Mouse (Mus musculus) heart, adult 2 months (tissue): ENCODE results near the gene Gm4131. TPM values are rescaled to one million over a fixed set of nuclear protein-coding genes. Genes with fewer than 3 reads are reported as not detected.

Experiments
- DNase-seq, 2 experiments: peaks; one replicate each; pipeline ENCODE4 v3.0.0; 2021
- H3K27ac ChIP-seq: fragments of 200-600 bp; 2 replicates; pipeline ENCODE4 v1.8.1; 2022
- H3K27me3 ChIP-seq: fragments of 200-500 bp; 2 replicates; pipeline ENCODE4 v1.6.1; 2012; ENCODE audit warnings: mild to moderate bottlenecking, low read length, inconsistent platforms, mixed read lengths; ENCODE audit not compliant: control insufficient read depth, insufficient read depth
- H3K36me3 ChIP-seq: fragments of 200-500 bp; 2 replicates; pipeline ENCODE4 v1.6.1; 2012; ENCODE audit warnings: low read length, inconsistent platforms; ENCODE audit not compliant: control insufficient read depth, insufficient read depth
- H3K4me1 ChIP-seq: fragments of 200-500 bp; 2 replicates; pipeline ENCODE4 v1.6.1; 2011; ENCODE audit warnings: low read length; ENCODE audit not compliant: control insufficient read depth, insufficient read depth
- H3K4me3 ChIP-seq: fragments of 200-600 bp; 2 replicates; pipeline ENCODE4 v1.8.1; 2022
- H3K79me2 ChIP-seq: fragments of 200-500 bp; replicated peaks from 2 replicates; pipeline ENCODE4 v1.6.1; 2012; ENCODE audit warnings: mild to moderate bottlenecking, inconsistent platforms, low read length, moderate library complexity, mixed read lengths; ENCODE audit not compliant: control insufficient read depth, insufficient read depth
- H3K9ac ChIP-seq: fragments of 200-500 bp; 2 replicates; pipeline ENCODE4 v1.6.1; 2012; ENCODE audit warnings: low read depth, mild to moderate bottlenecking, control low read depth, inconsistent platforms, low read length, mixed read lengths
- CTCF ChIP-seq: fragments of 200-600 bp; IDR thresholded peaks from 2 replicates; pipeline ENCODE4 v1.8.1; 2022; ENCODE audit warnings: antibody characterized with exemption, mild to moderate bottlenecking, moderate library complexity
- EP300 ChIP-seq: fragments of 200-500 bp; IDR thresholded peaks from 2 replicates; pipeline ENCODE4 v1.6.1; 2011; ENCODE audit warnings: low read depth, low read length, control low read depth; ENCODE audit not compliant: insufficient read depth
- POLR2A ChIP-seq: fragments of 200-500 bp; IDR thresholded peaks from 2 replicates; pipeline ENCODE4 v1.6.1; 2011; ENCODE audit warnings: mild to moderate bottlenecking, low read depth, low read length, control low read depth; ENCODE audit not compliant: insufficient read depth
- WGBS: fragments of 180-500 bp; shearing (Covaris S2); methylation state at CpG from one replicate; pipeline ENCODE4 v1.1.7; 2018; 5-methylcytosine and 5-hydroxymethylcytosine counted together
- intact Hi-C: fragments of 180-260 bp; cut with DNase I; formaldehyde crosslinking; loops from one replicate; pipeline ENCODE4 v1.15.1; 2025
- polyA plus RNA-seq: library from polyadenylated mRNA; depleted of rRNA; stranded (reverse); fragments of >200 nt; gene quantifications from 2 replicates; pipeline ENCODE4 v1.2.3, GENCODE M21; 2012
- total RNA-seq, 2 experiments: library from RNA; stranded (reverse); gene quantifications; 2 replicates each; pipeline ENCODE4 v1.2.3; 2021

The Gm4131 gene
- total and polyA plus RNA-seq, 3 experiments: not detected

DNA sequence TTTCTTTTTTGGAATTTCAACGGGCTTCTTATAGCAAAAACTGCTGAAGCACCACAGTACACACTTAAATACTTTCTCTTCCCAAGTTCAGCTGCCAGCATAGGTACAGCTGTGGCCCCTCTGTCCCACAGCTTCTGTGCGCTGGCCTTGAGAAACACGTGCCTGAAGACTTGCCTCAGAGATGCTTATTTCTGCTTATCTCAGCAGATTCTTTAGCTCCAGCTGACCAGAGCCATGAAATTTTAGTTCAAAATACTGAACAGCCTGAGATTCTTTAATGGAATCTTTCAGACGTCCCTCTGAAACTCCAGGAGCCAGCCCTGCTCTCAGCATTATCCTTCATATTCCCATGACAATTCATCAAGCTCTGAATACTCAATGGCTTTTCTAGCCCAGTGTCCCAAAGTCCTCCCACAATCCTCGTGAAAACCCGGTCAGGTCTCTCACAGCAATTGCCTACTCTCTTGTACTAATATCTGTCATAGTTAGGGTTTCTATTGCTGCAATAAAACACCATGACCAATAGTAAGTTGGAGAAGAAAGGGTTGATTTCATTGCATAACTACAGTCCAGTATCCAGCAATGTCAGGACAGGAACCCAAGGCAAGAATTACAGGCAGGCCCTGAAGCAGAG lies 98.5 kb downstream of the Gm4131 start:
- intact Hi-C loops: no loop called here
- H3K36me3 ChIP-seq: no peaks in the 10 kb centered on the region
- no peaks in the 10 kb centered on the region for H3K27me3 ChIP-seq
- TF ChIP-seq POLR2A: no peak
- TF ChIP-seq CTCF: no peak
- TF ChIP-seq EP300: no peak
- H3K9ac ChIP-seq: no peak overlapping the region
- no peak for DNase-seq
- 62% methylated on average over 6 of the region's 6 CpGs for WGBS
- H3K4me3 ChIP-seq: no peak overlapping the region
- no peaks in the 10 kb centered on the region for H3K4me1 ChIP-seq
- H3K79me2 ChIP-seq: no peaks in the 10 kb centered on the region
- H3K27ac ChIP-seq: no peak overlapping the region

GRCm38 (mm10) chr14:62464966-62465365 lies 101.8 kb downstream of the Gm4131 start:
- Histone ChIP-seq H3K4me3 (no peak overlapping the region), H3K79me2 (no peaks in the 10 kb centered on the region), H3K27ac (no peak overlapping the region), H3K27me3 (no peaks in the 10 kb centered on the region), H3K9ac (no peak overlapping the region), H3K36me3 (no peaks in the 10 kb centered on the region), H3K4me1 (no peaks in the 10 kb centered on the region)
- 25% methylated on average over 9 of the region's 9 CpGs for WGBS
- peak in 1 of 2 experiments; percentile 19 for DNase-seq
- intact Hi-C loops: no loop called here
- TF ChIP-seq CTCF (no peak), POLR2A (no peak), EP300 (no peak)

- WGBS: 56% methylated on average over 11 of the region's 11 CpGs
- Histone ChIP-seq H3K27ac (no peak overlapping the region), H3K4me1 (no peaks in the 10 kb centered on the region), H3K79me2 (no peaks in the 10 kb centered on the region), H3K27me3 (no peaks in the 10 kb centered on the region), H3K36me3 (no peaks in the 10 kb centered on the region), H3K4me3 (no peak overlapping the region), H3K9ac (no peak overlapping the region)
- no peak for TF ChIP-seq EP300
- TF ChIP-seq CTCF: peak; percentile 14; the same call in 1 of the 2 replicates
- intact Hi-C loops: loop anchor here (5.0 to 10.0 kb wide), 3 partner anchors 282 to 805 kb away; no protein-coding TSS in a partner anchor
- no peak for DNase-seq
Measured at GRCm38 (mm10) chr14:62459541-62459940, 107.2 kb downstream of the Gm4131 start.

DNA sequence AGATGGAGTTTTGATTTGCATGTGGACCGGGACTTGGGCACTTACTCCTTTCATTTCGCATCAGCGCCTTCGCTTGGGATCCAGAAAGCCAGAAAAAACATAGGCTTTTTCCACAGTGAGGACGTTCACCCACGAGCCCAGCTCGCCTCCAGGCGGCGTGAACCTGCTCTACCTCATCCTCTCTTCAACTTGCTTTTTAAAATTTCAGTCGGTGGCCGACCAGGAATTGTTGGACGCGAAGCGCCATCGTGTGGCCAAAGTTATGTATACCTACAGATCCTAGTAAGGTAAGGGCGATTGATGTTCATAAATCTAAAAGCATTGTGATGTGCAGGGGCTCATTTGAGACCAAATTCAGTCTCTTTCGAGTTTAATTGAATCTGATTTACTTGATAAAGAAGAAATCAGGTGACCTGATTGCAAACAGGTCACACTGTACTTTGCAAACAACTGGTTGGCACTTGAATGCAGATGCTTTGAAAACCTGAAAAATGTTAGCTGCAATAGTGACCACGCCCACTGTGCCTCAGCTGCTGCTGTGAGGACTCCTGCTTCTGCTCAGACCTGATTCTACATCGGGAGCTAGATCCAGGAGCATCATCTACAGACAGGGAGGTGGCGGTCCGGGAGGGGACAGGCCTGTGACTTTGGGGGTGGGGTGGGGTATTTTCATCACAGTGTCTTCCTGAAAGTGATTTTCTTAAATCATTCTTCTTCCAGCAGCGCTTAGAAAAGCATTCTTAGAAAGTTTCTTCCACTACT lies 109.1 kb downstream of the Gm4131 start:
- DNase-seq: peak; percentile 80 to 86
- H3K27ac ChIP-seq: no peak overlapping the region
- no peaks in the 10 kb centered on the region for H3K36me3 ChIP-seq
- no peaks in the 10 kb centered on the region for H3K79me2 ChIP-seq
- peak; percentile 75; the same call in 1 of the 2 replicates for TF ChIP-seq EP300
- peak; percentile 88 for TF ChIP-seq CTCF
- TF ChIP-seq POLR2A: no peak
- H3K9ac ChIP-seq: no peak overlapping the region
- no peaks in the 10 kb centered on the region for H3K4me1 ChIP-seq
- WGBS: 17% methylated on average over 22 of the region's 22 CpGs
- peak overlapping the region; percentile 21 for H3K4me3 ChIP-seq
- no peaks in the 10 kb centered on the region for H3K27me3 ChIP-seq
- intact Hi-C loops: loop anchor here (1.0 to 10.0 kb wide), 6 partner anchors 125 to 886 kb away; no protein-coding TSS in a partner anchor

DNA sequence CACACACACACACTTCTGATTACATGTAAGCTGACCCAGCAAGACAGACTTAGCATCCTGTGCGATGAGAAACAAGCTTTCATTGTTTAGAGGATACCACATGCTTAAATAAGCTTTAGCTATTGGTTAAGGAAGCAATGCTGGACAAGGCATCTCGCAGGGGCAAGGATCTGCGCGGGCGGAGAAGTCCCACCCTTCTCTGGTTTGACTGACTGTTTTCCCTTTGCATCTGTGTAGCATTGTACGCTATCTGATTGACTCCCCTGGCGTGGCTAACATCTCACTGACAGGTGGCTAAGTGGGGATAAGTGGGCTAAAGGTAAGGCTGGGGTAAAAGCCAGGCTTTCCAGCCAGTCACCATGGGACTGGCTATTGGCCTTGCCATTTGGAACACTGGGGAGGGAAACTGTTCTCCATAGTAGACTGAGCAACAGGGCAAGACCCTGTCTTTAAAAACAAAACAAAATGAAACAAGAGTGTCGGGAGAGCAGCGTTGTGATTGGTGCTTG lies 110.4 kb downstream of the Gm4131 start, which contains the start of gene Gucy1b2:
Gucy1b2 (minus strand) TSS at position 51 of the 509 bp plus-strand sequence.
- WGBS: 64% methylated on average over 9 of the region's 9 CpGs
- H3K79me2 ChIP-seq: no peaks in the 10 kb centered on the region
- intact Hi-C loops: loop anchor here (2.0 to 10.0 kb wide), 4 partner anchors 123 to 801 kb away; no protein-coding TSS in a partner anchor
- no peaks in the 10 kb centered on the region for H3K27me3 ChIP-seq
- TF ChIP-seq CTCF (no peak), POLR2A (no peak), EP300 (no peak)
- no peaks in the 10 kb centered on the region for H3K36me3 ChIP-seq
- H3K9ac ChIP-seq: no peak within 1 kb of the TSS
- H3K27ac ChIP-seq: no peak within 1 kb of the TSS
- no peak within 1 kb of the TSS for H3K4me3 ChIP-seq
- DNase-seq: no peak
- H3K4me1 ChIP-seq: no peaks in the 10 kb centered on the region
